Mouse (Mus musculus) ES-E14 (cell line): ENCODE measurements at regions not wholly inside any gene's neighbourhood (a gene's known extent, or its start where the extent isn't known, plus 50 kb on each side); places are given as distances from the start of the nearest gene placed in this dataset.

Experiments
- CHD2 ChIP-seq: IDR thresholded peaks from 2 replicates; pipeline ENCODE4 v1.6.1; 2014; ENCODE audit warnings: mild to moderate bottlenecking, low read depth, low read length, inconsistent platforms
- HCFC1 ChIP-seq: IDR thresholded peaks from 2 replicates; pipeline ENCODE4 v1.6.1; 2012; ENCODE audit warnings: low read length, inconsistent platforms, borderline replicate concordance; ENCODE audit not compliant: insufficient read depth
- MAFK ChIP-seq: IDR thresholded peaks from 2 replicates; pipeline ENCODE4 v1.6.1; 2014; ENCODE audit warnings: mild to moderate bottlenecking, low read depth, low read length, inconsistent platforms; ENCODE audit not compliant: insufficient read depth
- ZC3H11A ChIP-seq: IDR thresholded peaks from 2 replicates; pipeline ENCODE4 v1.6.1; 2012; ENCODE audit warnings: low read depth, mild to moderate bottlenecking, inconsistent platforms, low read length, borderline replicate concordance

- TF ChIP-seq MAFK (no peak), ZC3H11A (no peak), CHD2 (no peak), HCFC1 (no peak)
These were observed 801.1 kb upstream of the Tmem132c start for GRCm38 (mm10) chr5:126440516-126440915.
